Mouse (Mus musculus): ENCODE measurements at regions not wholly inside any gene's neighbourhood (a gene's known extent, or its start where the extent isn't known, plus 50 kb on each side); places are given as distances from the start of the nearest gene placed in this dataset.

DNA sequence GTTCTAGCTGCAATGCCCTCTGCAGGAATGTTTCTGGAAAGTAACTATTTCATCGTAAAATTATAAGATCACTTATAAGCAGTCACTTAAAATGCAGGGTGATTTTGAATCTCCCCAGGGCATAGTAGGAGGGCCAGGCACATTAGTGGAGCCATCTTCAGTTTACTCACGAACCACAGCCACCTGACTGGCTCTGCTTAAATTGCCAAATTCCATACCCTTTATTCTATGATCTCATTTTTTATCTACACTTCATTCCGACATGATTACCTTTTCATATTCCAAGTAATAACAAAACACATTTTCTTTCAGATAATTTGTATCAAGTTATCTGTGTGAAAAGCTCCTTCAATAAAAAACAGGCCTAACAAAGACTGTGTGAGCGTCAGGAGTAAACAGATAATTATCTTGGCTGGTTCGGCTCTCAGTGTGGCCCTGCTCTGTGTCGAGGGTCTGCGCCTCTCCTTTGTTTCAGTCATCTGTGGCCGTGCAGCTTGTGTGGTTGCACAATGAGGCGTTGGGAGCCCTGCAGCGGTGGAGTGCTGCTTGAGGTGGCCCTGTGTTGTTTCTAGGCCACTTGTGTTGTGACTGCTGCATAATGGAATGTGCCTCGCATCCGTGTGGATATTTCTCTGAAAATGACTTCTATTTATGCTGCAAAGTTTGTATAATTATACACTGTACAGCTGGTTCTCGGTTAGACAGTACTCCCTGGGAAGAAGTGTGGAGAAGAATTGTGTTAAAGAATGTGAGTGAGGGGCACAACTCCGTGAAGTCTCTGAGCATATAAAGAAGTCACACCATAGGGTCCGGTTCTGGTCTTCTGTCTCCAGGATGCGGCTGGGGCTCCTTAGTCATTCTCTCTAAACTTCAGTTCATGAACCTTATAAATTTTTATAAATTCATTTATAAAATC lies 212.1 kb downstream of the Cdh26 start:
- no peak for ATAC-seq (ENCODE audit: insufficient number of reproducible peaks, low FRiP score, low TSS enrichment)

DNA sequence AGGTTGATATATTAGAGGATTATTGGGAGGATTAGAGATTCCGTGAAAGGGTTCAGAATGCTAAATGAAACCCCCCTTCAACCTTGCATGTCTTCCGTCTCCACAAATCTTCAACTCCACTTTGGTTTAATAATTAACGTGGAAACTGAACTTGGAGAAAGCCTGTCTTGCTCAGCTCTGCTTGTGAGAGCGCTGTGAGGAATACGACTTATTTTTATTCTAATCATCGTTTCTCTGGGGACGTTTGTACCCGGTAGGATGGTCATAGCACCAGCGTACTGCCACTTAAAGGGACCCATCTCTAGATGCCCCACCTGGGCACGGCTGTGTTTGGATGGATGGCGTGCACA lies 212.7 kb downstream of the Cdh26 start:
- ATAC-seq (ENCODE audit: insufficient number of reproducible peaks, low FRiP score, low TSS enrichment), result no peak

DNA sequence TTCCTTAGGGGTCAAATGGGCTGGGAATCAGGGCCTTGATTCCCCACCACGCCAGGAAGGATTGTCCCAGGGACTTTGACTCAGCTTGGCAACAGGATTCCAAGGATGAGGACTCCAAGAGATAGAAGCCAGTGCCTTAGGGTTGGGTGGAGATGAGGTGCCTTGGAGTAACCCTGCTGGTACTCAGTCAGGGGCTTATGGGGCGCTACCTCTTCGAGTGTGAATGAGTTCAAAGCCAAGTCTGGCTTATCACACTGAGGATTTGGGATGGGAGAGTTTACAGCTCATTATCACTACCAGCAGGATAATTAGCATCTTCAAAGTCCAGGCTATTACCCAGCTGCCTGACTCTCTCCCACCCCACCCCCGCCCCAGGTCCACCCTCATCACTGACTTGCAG lies 213.5 kb downstream of the Cdh26 start:
- ATAC-seq (ENCODE audit: insufficient number of reproducible peaks, low FRiP score, low TSS enrichment), result no peak

DNA sequence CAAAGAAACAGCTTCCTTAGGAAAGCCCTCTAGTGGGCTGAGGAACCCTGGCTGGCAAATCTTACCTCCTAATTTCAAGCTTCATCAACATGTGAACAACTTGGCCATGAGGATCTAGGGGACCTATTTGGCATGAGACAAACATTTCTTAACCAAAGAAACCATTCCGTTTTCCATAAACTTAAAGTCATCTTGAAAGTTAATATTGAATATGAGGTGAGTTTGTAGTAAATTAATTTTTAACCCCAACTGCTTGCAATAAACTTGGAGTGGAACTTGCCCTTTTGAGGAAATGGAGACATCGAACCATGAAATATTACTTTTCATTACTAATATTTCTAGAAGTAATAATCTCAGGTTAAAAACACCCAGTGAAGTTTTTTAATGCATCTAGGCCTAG lies 229.7 kb downstream of the Cdh26 start:
- no peak for ATAC-seq (ENCODE audit: insufficient number of reproducible peaks, low FRiP score, low TSS enrichment)

DNA sequence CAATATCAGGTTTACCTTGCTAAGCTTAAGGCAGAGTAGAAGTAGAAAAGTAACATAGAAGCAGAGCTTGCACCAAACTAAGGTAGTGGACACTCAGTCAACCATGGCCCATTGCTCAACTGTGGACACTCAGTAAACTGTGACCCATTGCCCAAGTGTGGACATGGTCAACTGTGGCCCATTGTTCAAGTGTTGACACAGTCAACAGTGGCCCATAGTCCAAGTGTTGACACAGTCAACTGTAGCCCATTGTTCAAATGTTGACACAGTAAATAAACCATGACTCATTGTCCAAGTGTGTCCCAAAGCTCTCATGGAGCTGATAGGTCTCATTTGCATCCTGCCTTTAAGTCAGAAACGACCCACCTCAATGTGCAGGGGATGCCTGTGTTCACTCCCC lies 232.1 kb downstream of the Cdh26 start:
- ATAC-seq (ENCODE audit: insufficient number of reproducible peaks, low FRiP score, low TSS enrichment), result no peak

DNA sequence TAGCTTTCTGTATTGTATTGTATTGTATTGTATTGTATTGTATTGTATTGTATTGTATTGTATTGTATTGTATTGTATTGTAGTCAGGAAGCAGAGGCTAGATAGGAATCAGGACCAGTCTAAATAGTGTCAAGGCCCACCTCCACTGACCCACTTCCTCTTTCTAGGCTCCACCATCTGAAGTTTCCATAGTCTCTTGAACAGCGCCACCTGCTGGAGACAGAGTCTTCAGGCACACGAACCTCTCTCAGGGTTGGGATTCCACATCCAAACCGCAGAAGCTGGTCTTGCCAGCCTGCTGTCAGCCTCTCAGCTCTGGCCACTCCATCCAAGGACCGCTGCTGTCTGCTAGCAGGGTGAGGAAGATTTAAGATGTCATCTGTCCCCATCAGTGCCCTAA lies 234.6 kb downstream of the Cdh26 start:
- peak; percentile 40; the same call in 1 of the 2 replicates for ATAC-seq (ENCODE audit: insufficient number of reproducible peaks, low FRiP score, low TSS enrichment)

DNA sequence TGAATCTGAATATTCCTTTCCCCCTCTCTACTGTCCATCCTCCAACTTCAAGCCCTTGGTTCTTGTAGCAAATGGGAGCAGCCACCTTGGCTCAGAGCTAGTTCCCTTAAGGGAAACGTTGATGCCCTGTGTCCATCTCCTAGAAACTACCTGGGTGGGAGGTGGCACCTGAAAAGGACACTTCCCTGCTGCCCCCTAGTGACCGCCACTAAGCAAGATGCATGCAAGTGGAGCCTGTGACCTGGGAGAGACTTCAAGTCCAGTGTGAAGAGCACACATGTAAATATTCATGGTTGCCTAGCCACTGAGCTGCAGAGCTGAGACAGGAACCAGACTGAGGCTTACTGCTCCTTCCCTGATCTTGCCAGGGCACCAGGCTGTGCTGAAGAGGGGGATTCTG lies 238.1 kb downstream of the Cdh26 start:
- no peak for ATAC-seq (ENCODE audit: insufficient number of reproducible peaks, low FRiP score, low TSS enrichment)

DNA sequence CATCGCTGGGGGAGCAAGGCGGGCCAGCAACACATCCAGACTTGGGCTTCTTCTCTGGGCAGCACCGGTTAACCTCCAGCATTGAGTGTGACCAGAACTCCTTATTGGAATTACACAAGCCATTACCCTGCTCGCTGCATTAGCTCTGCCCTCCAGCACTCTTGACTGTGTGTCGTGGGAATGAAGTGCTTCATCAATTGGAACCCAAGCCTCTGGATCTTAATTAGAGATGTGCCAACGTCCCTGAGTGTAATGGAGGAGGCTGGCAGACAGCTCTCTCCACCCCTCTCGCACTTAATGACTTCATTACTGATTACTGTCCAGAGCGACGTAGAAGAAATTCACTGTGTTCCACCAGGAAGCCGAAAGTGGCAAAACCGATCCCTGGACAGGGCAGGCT lies 240.6 kb downstream of the Cdh26 start:
- ATAC-seq (ENCODE audit: insufficient number of reproducible peaks, low FRiP score, low TSS enrichment), result no peak

DNA sequence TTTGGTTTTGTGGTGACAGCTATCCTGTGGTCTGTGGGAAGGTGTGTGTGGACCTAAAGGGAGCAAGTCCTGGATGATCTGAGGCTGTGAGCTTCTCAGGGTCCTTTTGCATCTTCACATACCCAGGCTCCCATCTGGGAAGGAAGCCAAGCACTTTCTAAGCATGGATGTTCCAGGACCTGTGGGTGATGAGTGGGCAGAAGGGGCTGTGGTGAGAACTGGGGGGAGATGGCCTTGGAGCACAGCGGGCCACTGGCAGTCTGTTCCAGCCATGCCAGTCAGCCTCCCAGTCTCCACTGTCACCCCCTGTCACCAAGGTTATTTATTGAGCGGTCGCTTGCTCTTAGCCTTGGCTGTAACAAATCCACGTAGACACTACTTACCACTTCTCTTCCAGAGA lies 243.3 kb downstream of the Cdh26 start:
- ATAC-seq (ENCODE audit: insufficient number of reproducible peaks, low FRiP score, low TSS enrichment), result no peak

DNA sequence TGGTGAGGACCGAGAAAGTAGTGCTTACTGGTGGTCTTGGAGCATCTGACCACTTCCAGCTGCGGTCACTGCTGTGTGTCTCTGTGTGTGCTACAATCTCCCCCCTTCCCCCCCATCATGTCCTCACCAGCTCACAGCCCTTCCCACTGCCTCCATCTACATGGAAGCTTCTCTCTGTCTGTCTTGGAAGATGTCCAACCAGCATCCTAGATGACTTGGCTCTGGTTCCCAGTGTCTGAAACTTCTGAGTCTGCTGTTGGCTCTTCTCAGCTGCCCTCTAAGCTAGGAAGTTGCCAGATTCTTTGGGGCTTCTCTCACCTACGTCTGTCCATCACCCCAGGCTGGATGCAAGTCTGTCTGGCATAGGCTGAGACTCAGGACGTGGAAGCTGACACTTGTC lies 244.3 kb downstream of the Cdh26 start:
- no peak for ATAC-seq (ENCODE audit: insufficient number of reproducible peaks, low FRiP score, low TSS enrichment)

DNA sequence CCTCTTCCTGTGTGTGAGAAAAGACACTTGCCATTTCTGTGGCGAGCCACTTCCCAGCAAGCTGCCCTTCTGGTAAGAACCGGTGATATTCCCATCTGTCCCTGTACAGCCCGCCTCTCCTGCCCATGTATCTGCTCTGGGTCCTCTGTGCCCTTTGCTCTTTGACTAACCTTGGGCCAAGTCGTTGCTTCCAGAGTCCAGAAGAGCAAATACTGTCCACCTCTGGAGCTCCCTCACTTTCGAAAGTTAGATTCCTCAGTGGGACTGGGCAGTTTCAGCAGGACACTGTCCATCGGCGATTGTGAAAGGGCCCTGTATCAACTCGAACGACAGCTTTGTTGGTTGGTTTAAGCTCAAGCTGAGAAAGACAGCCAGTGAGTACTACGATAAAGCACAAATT lies 246.6 kb downstream of the Cdh26 start:
- ATAC-seq (ENCODE audit: insufficient number of reproducible peaks, low FRiP score, low TSS enrichment), result no peak

DNA sequence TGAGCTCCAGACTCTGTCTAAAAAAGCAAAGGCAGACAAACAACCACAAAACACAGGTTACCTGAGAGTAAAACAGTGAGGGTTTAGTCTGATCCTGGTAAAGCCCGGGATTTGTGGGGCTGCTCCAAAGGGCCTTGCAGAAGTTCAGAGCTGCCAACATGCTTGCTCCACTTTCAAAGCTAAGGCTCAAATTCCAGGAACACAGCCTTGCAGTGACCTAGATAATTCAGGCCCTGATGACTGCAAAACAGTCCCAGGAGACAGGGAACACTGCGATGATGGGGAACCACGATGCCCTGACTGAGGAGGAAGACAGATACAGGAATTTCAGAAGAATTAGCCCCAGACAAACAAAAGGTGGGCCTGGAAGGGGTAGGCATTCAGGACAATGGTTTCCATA lies 250.0 kb downstream of the Cdh26 start:
- ATAC-seq (ENCODE audit: insufficient number of reproducible peaks, low FRiP score, low TSS enrichment), result no peak

DNA sequence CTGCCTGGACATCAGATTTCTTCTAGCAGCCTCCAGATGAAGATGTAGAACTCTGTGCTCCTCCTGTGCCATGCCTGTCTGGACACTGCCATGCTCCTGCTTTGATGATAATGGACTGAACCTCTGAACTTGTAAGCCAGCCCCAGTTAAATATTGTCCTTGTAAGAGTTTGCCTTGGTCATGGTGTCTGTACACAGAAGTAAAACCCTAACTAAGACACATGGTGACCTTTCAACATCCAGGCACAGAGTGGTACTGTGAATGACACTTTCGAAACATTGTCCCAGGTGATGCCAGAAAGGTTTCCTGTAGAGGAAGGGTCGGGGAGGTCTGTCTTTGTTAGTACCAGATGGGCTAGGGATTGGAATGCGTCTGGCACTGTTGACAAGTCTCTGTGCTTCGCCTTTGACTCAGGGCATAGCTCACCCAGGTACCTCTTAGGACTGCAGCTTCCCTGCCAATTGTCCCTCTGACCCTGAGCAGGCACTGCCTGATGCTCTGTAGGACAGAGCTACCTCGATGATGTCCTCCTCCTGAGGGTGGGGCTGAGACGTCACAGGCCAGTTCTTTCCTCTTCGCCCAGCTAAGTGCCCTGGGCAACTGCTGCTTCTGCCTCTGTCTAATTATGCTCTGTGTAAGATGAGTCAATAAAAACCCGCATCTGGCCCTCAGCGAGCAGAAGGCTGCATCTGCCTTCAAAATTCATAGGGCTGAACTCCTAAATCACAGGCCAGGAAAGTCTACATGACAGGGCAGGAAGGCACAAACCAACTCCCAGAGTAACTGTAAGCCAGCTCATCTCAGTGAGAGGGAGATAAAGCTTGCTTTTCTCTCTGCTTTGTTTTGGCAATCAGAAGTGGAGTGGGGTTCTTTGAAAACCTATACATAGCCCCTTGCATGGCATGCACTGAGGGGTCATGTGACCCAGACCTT lies 254.0 kb downstream of the Cdh26 start:
- no peak for ATAC-seq (ENCODE audit: insufficient number of reproducible peaks, low FRiP score, low TSS enrichment)

DNA sequence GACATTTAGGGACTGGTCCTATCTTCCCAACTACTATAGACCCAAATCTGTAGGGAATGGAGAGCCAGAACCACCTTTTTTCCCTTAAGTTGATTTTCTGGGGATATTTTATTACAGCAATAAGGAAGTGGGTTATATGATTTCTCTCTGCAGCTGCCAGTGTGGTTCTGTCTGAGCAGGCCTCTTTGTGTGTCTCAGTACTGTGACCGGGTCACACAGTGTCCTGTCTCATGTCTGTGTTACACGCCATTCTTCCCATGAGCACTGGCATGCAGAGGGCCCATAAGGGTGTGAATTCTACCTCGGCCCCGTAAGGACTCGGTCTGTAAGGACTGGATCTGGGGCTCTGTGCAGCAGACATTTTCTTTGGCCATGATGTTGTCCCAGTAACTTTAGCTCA lies 254.9 kb downstream of the Cdh26 start:
- no peak for ATAC-seq (ENCODE audit: insufficient number of reproducible peaks, low FRiP score, low TSS enrichment)

DNA sequence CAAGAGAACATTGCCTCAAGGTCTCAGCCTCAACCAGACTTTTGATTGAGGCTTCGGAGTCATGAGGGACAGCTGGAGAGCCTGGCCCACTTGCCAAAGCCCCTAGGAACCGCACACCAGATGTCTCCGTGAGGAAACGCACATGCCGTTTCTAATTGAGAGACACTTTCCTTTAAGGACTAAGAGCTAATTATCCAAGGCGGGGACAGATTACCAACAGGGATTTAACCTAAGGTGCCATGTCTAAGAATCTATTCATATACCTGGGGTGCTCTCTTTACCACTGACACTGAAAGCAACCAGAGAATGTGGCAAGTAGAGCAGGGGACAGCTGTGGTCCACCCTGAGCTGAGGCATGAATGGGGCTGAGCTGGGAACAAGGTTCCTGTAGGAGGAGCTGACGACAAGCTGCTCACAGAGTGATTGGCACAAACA lies 255.9 kb downstream of the Cdh26 start:
- no peak for ATAC-seq (ENCODE audit: insufficient number of reproducible peaks, low FRiP score, low TSS enrichment)

DNA sequence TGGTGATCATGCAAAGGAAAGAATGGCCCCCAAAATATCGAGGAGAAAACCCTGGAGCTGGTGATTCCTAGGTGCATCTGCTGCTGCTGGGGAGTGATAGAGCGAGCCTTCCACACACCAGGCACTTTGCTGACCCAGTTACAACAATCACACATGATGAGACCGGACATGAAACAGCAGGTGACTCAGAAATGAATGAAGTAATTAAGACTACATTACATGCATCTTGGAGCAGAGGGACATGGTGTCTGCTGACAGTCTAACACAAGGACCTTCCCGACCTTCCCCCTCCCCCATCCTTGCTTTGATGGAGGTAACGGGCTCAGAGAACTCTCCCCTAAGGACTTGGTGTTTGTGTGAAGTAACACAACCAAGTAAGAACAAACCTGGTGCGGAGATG lies 258.3 kb downstream of the Cdh26 start:
- ATAC-seq (ENCODE audit: insufficient number of reproducible peaks, low FRiP score, low TSS enrichment), result no peak

DNA sequence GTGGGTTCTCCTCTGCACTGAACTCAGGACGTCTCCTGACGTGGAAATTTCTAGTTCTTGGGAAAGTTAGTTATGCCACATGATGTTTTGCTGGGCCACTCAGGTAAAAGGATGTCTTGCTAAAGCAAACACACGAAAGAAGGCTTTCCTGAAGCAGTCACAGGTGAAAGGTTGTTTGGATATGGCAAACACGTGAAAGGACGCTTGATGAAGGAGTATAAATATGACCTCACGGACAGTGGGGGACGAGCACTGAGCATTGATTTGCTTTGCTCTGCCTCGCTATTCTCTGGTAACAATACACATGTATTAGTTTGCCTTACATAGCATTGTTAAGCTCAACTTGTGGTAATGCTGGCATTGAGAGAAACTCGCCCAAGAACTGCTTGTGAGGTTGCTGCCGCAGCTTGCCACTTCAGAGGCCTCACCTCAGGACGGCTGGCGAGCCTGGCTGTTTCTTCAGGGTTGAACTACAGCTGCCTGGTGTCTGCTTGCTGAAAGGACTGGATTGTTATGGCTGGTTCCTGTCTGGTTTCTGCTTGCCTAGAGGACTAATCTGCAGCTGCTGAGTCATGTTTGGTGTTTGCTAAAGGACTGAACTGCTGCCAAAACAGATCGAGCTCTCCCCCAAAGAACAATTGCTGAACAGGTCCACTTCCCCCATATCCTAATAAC lies 261.0 kb downstream of the Cdh26 start:
- ATAC-seq (ENCODE audit: insufficient number of reproducible peaks, low FRiP score, low TSS enrichment), result no peak

DNA sequence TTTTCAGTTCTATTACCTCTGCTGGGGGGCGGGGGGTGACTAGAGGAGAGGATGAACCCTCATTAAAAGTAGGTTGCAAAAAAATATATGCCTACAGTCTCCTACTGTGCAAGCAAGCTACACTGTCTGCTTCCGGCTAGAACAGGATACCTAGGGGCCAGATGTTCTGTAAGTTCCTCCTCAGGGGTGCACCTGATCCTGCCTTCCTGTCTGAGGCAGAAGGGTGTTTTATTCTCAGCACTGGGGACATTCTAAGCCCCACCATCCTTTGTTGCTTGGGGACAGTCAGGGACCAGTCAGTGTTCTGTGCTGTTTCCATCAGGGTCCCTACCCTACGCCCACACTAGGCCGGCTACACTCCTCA lies 261.5 kb downstream of the Cdh26 start:
- ATAC-seq (ENCODE audit: insufficient number of reproducible peaks, low FRiP score, low TSS enrichment), result no peak

DNA sequence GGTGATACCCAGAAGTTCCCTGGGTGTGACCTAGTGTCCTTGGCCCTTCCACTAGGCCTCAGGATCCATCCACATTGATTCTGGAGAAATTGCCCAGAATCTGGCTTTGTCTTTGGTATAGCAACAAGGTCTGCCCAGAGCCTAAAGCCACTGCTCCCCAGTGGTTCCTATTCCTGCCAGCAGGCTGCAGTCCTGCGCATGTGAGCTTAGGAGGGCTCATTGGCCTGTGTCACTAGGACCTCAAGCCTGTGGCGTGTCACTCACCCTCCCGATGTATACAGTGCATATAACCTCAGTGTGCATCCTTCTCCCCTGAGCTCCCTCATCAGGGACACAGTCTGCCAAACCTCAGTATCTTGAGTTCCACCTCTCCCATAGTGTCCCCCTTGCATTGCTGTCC lies 261.9 kb downstream of the Cdh26 start:
- ATAC-seq (ENCODE audit: insufficient number of reproducible peaks, low FRiP score, low TSS enrichment), result no peak

DNA sequence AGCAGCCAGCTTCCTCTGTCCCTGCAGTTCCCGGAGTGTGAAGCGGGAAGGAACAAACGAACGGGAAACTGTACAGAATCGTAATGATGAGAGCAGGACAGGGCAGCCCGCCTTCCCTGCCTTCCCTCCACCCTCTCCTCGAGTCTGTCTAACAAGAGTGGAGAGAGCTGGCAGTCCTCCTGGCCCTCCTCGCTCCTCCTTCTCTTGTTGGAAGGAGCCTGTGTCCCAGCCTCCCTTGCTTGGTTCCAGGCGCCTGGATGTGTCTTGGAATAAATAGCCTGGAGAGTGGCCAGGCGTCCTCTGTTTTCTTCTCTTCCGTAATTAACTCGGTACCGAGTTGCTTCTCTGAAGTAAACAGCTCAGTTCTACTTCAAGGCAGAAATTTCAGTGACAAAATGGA lies 268.3 kb downstream of the Cdh26 start:
- ATAC-seq (ENCODE audit: insufficient number of reproducible peaks, low FRiP score, low TSS enrichment), result peak; percentile 51; the same call in 1 of the 2 replicates

DNA sequence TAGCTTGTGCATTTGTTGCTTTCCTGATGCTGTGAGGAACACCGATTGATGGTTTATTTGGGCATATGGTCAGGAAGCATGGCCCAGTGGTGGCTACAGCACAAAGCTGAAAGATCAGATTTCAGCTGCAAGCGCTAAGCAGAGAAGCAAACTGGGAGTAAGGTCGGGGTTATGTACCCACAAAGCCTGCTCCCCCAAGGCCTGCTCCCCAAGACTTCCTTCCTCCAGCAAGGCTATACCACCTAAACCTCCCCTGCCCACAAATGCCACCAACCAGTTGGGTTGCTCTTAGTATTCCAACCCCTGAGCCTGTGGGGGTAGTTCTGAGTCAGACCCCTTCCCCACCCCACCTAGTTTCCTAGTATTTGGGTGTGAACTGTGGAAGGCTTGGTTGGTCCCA lies 270.5 kb downstream of the Cdh26 start:
- no peak for ATAC-seq (ENCODE audit: insufficient number of reproducible peaks, low FRiP score, low TSS enrichment)

Measured in cerebellum, adult (tissue).